Mouse (Mus musculus) bone marrow, adult 2 months (tissue): ENCODE measurements at regions not wholly inside any gene's neighbourhood (a gene's known extent, or its start where the extent isn't known, plus 50 kb on each side); places are given as distances from the start of the nearest gene placed in this dataset.

ENCODE experiments used
- CTCF ChIP-seq: fragments of 200-500 bp; IDR thresholded peaks from 2 replicates; pipeline ENCODE4 v1.5.1; 2011; ENCODE audit warnings: low read length, control low read depth; ENCODE audit not compliant: control insufficient read depth, insufficient read depth
- POLR2A ChIP-seq: fragments of 200-500 bp; IDR thresholded peaks from 2 replicates; pipeline ENCODE4 v1.6.1; 2011; ENCODE audit warnings: low read depth, mild to moderate bottlenecking, control low read depth, low read length, borderline replicate concordance; ENCODE audit not compliant: control insufficient read depth

- TF ChIP-seq CTCF (no peak), POLR2A (no peak)
These were observed 899.7 kb upstream of the 2610301B20Rik start for GRCm38 (mm10) chr4:9974631-9975030.
